Mouse (Mus musculus): Measurements from ENCODE around the gene Gpd2. TPM values are rescaled to one million over a fixed set of nuclear protein-coding genes. Genes with fewer than 3 reads are reported as not detected.

The Gpd2 gene
- polyA plus RNA-seq, 1 experiment, result 3.5 TPM

DNA sequence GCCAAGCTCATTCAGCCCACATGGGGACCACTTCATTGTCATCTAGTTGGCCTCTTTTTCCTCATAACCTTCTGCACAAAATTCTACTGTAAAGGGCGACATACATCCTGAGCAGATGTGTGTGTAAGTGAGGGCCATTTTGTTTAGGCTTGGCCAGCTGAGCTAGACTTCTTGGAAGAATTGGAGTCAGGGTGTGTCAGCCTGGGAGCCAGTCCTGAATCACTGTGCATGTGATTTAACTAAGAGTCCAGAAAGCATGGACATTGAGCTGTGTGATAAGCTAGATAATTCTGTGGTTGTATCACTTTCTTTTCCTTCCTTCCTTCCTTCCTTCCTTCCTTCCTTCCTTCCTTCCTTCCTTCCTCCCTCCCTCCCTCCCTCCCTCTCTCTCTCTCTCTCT is 26.0 kb downstream of the Gpd2 start:
- no peak overlapping the region for H3K4me3 ChIP-seq (replicated peaks)
- H3K36me3 ChIP-seq (replicated peaks; ENCODE audit: low read length), result peaks cover 20% of the 10 kb centered on the region
- no peaks in the 10 kb centered on the region for H3K9me3 ChIP-seq
- TF ChIP-seq FLI1 (IDR thresholded peaks at IDR 0.05; ENCODE audit: low read length) (no peak), GATA1 (IDR thresholded peaks at IDR 0.05; ENCODE audit: borderline replicate concordance, low read length) (no peak)
- H3K27me3 ChIP-seq (replicated peaks), result no peaks in the 10 kb centered on the region
- H3K4me1 ChIP-seq, result peaks cover 38% of the 10 kb centered on the region

DNA sequence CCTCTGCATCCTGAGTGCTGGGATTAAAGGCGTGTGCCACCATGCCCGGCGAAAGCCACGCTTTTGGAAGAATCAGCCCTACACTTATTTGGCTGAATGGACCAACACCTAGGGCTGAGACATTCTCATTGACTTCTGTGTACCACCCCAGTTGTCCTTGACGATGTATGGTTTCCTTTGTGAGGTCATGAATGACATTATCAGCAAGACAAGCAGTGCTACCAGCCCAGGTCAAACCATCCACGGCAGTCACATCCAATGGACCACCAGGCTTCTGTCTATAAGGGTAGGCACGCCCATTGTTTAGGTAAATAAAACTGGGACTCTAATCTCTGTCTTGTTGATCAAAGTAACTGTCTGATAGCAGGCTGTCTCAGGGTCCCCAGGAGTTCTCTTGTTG is 27.5 kb downstream of the Gpd2 start:
- Histone ChIP-seq H3K4me1 (peaks cover 45% of the 10 kb centered on the region), H3K4me3 (replicated peaks) (no peak overlapping the region), H3K9me3 (no peaks in the 10 kb centered on the region), H3K36me3 (replicated peaks; ENCODE audit: low read length) (peaks cover 34% of the 10 kb centered on the region), H3K27me3 (replicated peaks) (no peaks in the 10 kb centered on the region)
- TF ChIP-seq GATA1 (IDR thresholded peaks at IDR 0.05; ENCODE audit: borderline replicate concordance, low read length) (no peak), FLI1 (IDR thresholded peaks at IDR 0.05; ENCODE audit: low read length) (no peak)

- Histone ChIP-seq H3K4me1 (peaks cover 37% of the 10 kb centered on the region), H3K36me3 (replicated peaks; ENCODE audit: low read length) (peaks cover 48% of the 10 kb centered on the region), H3K9me3 (no peaks in the 10 kb centered on the region), H3K4me3 (replicated peaks) (no peak overlapping the region), H3K27me3 (replicated peaks) (no peaks in the 10 kb centered on the region)
- TF ChIP-seq FLI1 (IDR thresholded peaks at IDR 0.05; ENCODE audit: low read length) (no peak), GATA1 (IDR thresholded peaks at IDR 0.05; ENCODE audit: borderline replicate concordance, low read length) (no peak)
These were observed 29.4 kb downstream of the Gpd2 start for GRCm38 (mm10) chr2:57266679-57267393.

DNA sequence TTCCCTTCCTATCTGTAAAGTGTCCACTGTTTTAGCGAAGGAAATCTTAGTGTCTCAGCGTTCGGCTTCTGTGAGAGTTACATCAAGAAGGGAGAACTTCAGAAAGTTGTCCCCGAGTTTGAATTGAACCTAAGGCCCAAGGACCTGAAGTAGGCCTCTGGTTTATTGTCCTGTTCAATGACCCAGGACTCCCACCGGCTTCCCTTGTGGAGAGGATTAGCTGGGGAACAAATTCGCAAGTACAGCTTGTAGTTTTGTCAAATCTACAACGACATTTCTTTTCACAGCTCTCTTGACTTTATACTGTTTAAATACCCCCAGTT is 29.9 kb downstream of the Gpd2 start:
- H3K27me3 ChIP-seq (replicated peaks), result no peaks in the 10 kb centered on the region
- H3K4me1 ChIP-seq, result peaks cover 37% of the 10 kb centered on the region
- TF ChIP-seq GATA1 (IDR thresholded peaks at IDR 0.05; ENCODE audit: borderline replicate concordance, low read length), result no peak
- no peak for TF ChIP-seq FLI1 (IDR thresholded peaks at IDR 0.05; ENCODE audit: low read length)
- H3K4me3 ChIP-seq (replicated peaks), result no peak overlapping the region
- H3K9me3 ChIP-seq, result no peaks in the 10 kb centered on the region
- H3K36me3 ChIP-seq (replicated peaks; ENCODE audit: low read length), result peaks cover 50% of the 10 kb centered on the region

GRCm38 (mm10) chr2:57267896-57268295 is 30.5 kb downstream of the Gpd2 start:
- TF ChIP-seq FLI1 (IDR thresholded peaks at IDR 0.05; ENCODE audit: low read length), result no peak
- no peak for TF ChIP-seq GATA1 (IDR thresholded peaks at IDR 0.05; ENCODE audit: borderline replicate concordance, low read length)
- H3K4me1 ChIP-seq, result peaks cover 33% of the 10 kb centered on the region
- no peak overlapping the region for H3K4me3 ChIP-seq (replicated peaks)
- no peaks in the 10 kb centered on the region for H3K9me3 ChIP-seq
- H3K27me3 ChIP-seq (replicated peaks), result no peaks in the 10 kb centered on the region
- H3K36me3 ChIP-seq (replicated peaks; ENCODE audit: low read length), result peaks cover 53% of the 10 kb centered on the region

DNA sequence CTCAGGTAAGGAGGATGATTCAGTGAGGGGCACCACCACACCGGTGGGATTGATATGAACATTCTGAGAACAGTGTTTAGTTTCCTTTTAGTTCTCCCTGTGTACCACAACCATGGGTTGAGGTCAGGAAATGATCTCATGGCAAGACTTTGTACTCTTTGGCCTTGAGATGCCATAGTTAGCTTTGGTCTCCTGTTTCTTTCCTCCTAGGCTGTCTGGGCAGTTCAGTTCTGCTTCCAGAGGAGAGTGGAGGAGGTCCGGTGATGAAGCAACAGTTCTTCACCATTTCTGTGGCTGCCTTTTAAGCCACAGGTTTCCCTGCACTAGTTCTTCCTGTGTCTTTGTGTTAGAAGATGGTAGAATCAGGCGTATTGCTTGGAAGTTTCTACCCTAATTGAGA is 31.4 kb downstream of the Gpd2 start:
- H3K4me3 ChIP-seq (replicated peaks), result no peak overlapping the region
- H3K4me1 ChIP-seq, result peaks cover 28% of the 10 kb centered on the region
- H3K9me3 ChIP-seq, result no peaks in the 10 kb centered on the region
- TF ChIP-seq GATA1 (IDR thresholded peaks at IDR 0.05; ENCODE audit: borderline replicate concordance, low read length) (no peak), FLI1 (IDR thresholded peaks at IDR 0.05; ENCODE audit: low read length) (no peak)
- no peaks in the 10 kb centered on the region for H3K27me3 ChIP-seq (replicated peaks)
- peaks cover 53% of the 10 kb centered on the region for H3K36me3 ChIP-seq (replicated peaks; ENCODE audit: low read length)

DNA sequence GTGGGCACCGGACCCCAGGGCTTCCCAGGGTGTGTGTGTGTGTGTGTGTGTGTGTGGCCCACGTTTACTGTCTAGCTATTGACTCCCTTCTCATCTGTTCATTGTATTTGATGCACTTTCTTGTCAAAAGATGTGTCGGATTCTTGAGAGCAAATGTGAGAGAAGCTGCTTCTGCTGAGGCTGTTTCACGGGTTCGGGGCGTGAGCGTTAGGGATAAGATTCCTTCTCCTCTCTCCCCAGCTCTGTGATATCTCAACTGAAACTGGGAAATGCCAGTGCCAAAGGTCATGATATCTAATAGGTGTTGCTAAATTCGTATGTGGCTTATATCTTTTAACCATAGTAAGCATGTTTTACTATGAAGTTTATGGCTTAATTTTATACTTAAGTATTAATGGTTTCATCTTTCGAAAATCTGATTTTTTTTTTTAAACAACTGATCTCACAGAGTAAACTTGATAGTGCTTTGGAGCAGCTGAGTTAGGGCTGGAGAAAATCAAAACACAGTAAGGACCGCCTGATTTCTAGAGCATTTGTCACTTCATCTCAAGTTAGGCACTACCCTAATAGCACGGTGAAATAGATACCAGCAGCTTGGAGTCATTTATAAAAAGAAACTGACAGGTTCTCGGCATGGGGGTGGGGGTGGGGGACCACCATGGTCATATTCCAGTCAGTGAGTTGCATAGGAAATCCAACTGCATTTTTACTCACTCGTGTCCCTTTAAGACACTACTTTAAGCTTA is 32.4 kb downstream of the Gpd2 start:
- TF ChIP-seq FLI1 (IDR thresholded peaks at IDR 0.05; ENCODE audit: low read length) (no peak), GATA1 (IDR thresholded peaks at IDR 0.05; ENCODE audit: borderline replicate concordance, low read length) (no peak)
- H3K9me3 ChIP-seq, result no peaks in the 10 kb centered on the region
- H3K4me1 ChIP-seq, result peaks cover 26% of the 10 kb centered on the region
- peaks cover 53% of the 10 kb centered on the region for H3K36me3 ChIP-seq (replicated peaks; ENCODE audit: low read length)
- H3K4me3 ChIP-seq (replicated peaks), result no peak overlapping the region
- H3K27me3 ChIP-seq (replicated peaks), result no peaks in the 10 kb centered on the region

DNA sequence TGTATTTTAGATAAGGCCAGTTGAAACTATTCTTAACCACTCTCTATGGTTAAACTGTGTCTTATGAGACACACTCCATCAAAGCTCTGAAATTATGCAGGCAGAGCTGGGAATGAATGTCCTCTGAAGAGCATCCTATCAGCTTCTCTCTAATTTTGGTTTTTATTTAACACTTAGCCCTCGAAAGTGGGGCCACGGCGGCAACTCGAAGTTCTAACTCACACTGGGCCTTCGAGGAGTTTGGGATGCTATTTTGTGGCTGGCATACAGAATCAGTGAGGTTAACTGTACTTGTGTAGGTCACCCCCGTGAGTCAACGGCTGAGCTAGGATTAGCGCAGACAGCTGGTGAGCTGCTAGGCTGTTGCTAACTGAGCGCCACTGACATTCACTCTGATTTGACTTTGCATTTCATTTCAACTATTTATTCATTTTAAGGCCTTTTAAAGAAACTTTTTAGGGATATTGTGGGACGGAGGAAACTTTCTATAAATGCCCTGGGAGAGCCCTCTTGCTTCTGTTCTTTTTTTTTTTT is 42.8 kb downstream of the Gpd2 start:
- no peak for TF ChIP-seq FLI1 (IDR thresholded peaks at IDR 0.05; ENCODE audit: low read length)
- no peak for TF ChIP-seq GATA1 (IDR thresholded peaks at IDR 0.05; ENCODE audit: borderline replicate concordance, low read length)
- H3K36me3 ChIP-seq (replicated peaks; ENCODE audit: low read length), result peaks cover 54% of the 10 kb centered on the region

GRCm38 (mm10) chr2:57283791-57284190 is 46.4 kb downstream of the Gpd2 start:
- Histone ChIP-seq H3K4me3 (replicated peaks) (no peak overlapping the region), H3K9me3 (peaks cover 5% of the 10 kb centered on the region; the same call in 1 of the 2 replicates), H3K27me3 (replicated peaks) (no peaks in the 10 kb centered on the region), H3K36me3 (replicated peaks; ENCODE audit: low read length) (peaks cover 43% of the 10 kb centered on the region), H3K4me1 (peaks cover 6% of the 10 kb centered on the region; the same call in 1 of the 2 replicates)
- TF ChIP-seq FLI1 (IDR thresholded peaks at IDR 0.05; ENCODE audit: low read length) (no peak), GATA1 (IDR thresholded peaks at IDR 0.05; ENCODE audit: borderline replicate concordance, low read length) (no peak)

More for the DNA sequence above, 42.8 kb downstream of the Gpd2 start:
- H3K4me3 ChIP-seq (replicated peaks), result no peak overlapping the region
- no peaks in the 10 kb centered on the region for H3K27me3 ChIP-seq (replicated peaks)
- H3K4me1 ChIP-seq, result peaks cover 8% of the 10 kb centered on the region
- peaks cover 5% of the 10 kb centered on the region; the same call in 1 of the 2 replicates for H3K9me3 ChIP-seq

DNA sequence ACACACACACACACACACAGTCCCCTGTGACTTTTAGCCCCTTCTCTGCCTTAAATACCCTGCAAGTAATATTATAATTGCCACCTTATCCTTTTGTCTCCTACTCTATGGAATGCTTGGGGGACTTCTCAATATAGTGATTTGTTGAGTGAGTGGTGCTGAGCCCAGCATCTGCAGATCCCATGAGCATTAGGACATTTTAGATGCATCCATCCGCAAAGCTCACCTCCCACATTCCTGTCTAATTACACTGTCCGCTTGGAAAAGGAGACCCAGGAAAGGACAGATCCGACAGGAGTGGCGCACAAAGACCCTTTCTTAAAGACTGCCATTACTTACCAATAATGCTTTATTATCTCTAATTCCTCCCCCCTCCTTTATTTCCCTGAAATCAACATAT is 47.8 kb downstream of the Gpd2 start:
- H3K4me1 ChIP-seq, result peaks cover 6% of the 10 kb centered on the region; the same call in 1 of the 2 replicates
- H3K36me3 ChIP-seq (replicated peaks; ENCODE audit: low read length), result peaks cover 44% of the 10 kb centered on the region
- peaks cover 5% of the 10 kb centered on the region; the same call in 1 of the 2 replicates for H3K9me3 ChIP-seq
- no peak overlapping the region for H3K4me3 ChIP-seq (replicated peaks)
- no peaks in the 10 kb centered on the region for H3K27me3 ChIP-seq (replicated peaks)
- no peak for TF ChIP-seq GATA1 (IDR thresholded peaks at IDR 0.05; ENCODE audit: borderline replicate concordance, low read length)
- no peak for TF ChIP-seq FLI1 (IDR thresholded peaks at IDR 0.05; ENCODE audit: low read length)

Data from megakaryocyte, embryonic 14.5 days (primary cell).